Mouse (Mus musculus): ENCODE results near the gene Bahcc1. TPM values are rescaled to one million over a fixed set of nuclear protein-coding genes. Genes with fewer than 3 reads are reported as not detected.

Bahcc1 gene
- polyA plus RNA-seq, 1 experiment from 2014 or later: 14.8 TPM

GRCm38 (mm10) chr11:120219916-120220522 lies 12.7 kb upstream of the Bahcc1 start:
- H3K4me1 ChIP-seq (replicated peaks; ENCODE audit: control insufficient read depth, insufficient read depth, low read length): peaks cover 17% of the 10 kb centered on the region
- WGBS: 48% methylated on average over 9 of the region's 9 CpGs
- no peak overlapping the region for H3K9ac ChIP-seq (replicated peaks; ENCODE audit: low read depth, low read length)
- H3K27ac ChIP-seq (ENCODE audit: low read length): no peak overlapping the region
- no peaks in the 10 kb centered on the region for H3K9me3 ChIP-seq (ENCODE audit: control insufficient read depth, low read length)
- no peaks in the 10 kb centered on the region for H3K27me3 ChIP-seq (replicated peaks; ENCODE audit: control insufficient read depth, insufficient read depth, low read length)
- no peaks in the 10 kb centered on the region for H3K36me3 ChIP-seq (ENCODE audit: control insufficient read depth, insufficient read depth)
- H3K4me3 ChIP-seq (replicated peaks; ENCODE audit: low read length): no peak overlapping the region
- H3K4me2 ChIP-seq (ENCODE audit: low read length): no peak overlapping the region
- no peak for ATAC-seq

- Histone ChIP-seq H3K9ac (replicated peaks; ENCODE audit: low read depth, low read length) (no peak overlapping the region), H3K36me3 (ENCODE audit: control insufficient read depth, insufficient read depth) (no peaks in the 10 kb centered on the region), H3K4me2 (ENCODE audit: low read length) (no peak overlapping the region), H3K4me1 (replicated peaks; ENCODE audit: control insufficient read depth, insufficient read depth, low read length) (peaks cover 29% of the 10 kb centered on the region), H3K27ac (ENCODE audit: low read length) (no peak overlapping the region), H3K27me3 (replicated peaks; ENCODE audit: control insufficient read depth, insufficient read depth, low read length) (no peaks in the 10 kb centered on the region), H3K4me3 (replicated peaks; ENCODE audit: low read length) (no peak overlapping the region), H3K9me3 (ENCODE audit: control insufficient read depth, low read length) (no peaks in the 10 kb centered on the region)
- WGBS: 63% methylated on average over 12 of the region's 12 CpGs
- ATAC-seq: no peak
Observed at GRCm38 (mm10) chr11:120220963-120221827, 11.6 kb upstream of the Bahcc1 start.

- H3K9me3 ChIP-seq (ENCODE audit: control insufficient read depth, low read length): no peaks in the 10 kb centered on the region
- no peaks in the 10 kb centered on the region for H3K36me3 ChIP-seq (ENCODE audit: control insufficient read depth, insufficient read depth)
- WGBS: 92% methylated on average over 6 of the region's 6 CpGs
- H3K4me3 ChIP-seq (replicated peaks; ENCODE audit: low read length): no peak overlapping the region
- no peak overlapping the region for H3K9ac ChIP-seq (replicated peaks; ENCODE audit: low read depth, low read length)
- no peak overlapping the region for H3K27ac ChIP-seq (ENCODE audit: low read length)
- ATAC-seq: no peak
- no peak overlapping the region for H3K4me2 ChIP-seq (ENCODE audit: low read length)
- H3K27me3 ChIP-seq (replicated peaks; ENCODE audit: control insufficient read depth, insufficient read depth, low read length): no peaks in the 10 kb centered on the region
- H3K4me1 ChIP-seq (replicated peaks; ENCODE audit: control insufficient read depth, insufficient read depth, low read length): peaks cover 32% of the 10 kb centered on the region
Observed at GRCm38 (mm10) chr11:120222425-120223104, 10.2 kb upstream of the Bahcc1 start.

GRCm38 (mm10) chr11:120223586-120224487 lies 8.9 kb upstream of the Bahcc1 start:
- no peaks in the 10 kb centered on the region for H3K36me3 ChIP-seq (ENCODE audit: control insufficient read depth, insufficient read depth)
- peaks cover 44% of the 10 kb centered on the region for H3K4me1 ChIP-seq (replicated peaks; ENCODE audit: control insufficient read depth, insufficient read depth, low read length)
- H3K4me2 ChIP-seq (ENCODE audit: low read length): no peak overlapping the region
- no peak overlapping the region for H3K4me3 ChIP-seq (replicated peaks; ENCODE audit: low read length)
- no peaks in the 10 kb centered on the region for H3K9me3 ChIP-seq (ENCODE audit: control insufficient read depth, low read length)
- H3K27ac ChIP-seq (ENCODE audit: low read length): no peak overlapping the region
- ATAC-seq: peak; percentile 39
- no peak overlapping the region for H3K9ac ChIP-seq (replicated peaks; ENCODE audit: low read depth, low read length)
- 49% methylated on average over 19 of the region's 19 CpGs for WGBS
- no peaks in the 10 kb centered on the region for H3K27me3 ChIP-seq (replicated peaks; ENCODE audit: control insufficient read depth, insufficient read depth, low read length)

- peak overlapping the region; percentile 2 for H3K9ac ChIP-seq (replicated peaks; ENCODE audit: low read depth, low read length)
- no peak for ATAC-seq
- peak overlapping the region; percentile 17; the same call in 1 of the 2 replicates for H3K4me3 ChIP-seq (replicated peaks; ENCODE audit: low read length)
- H3K4me2 ChIP-seq (ENCODE audit: low read length): peak overlapping the region; percentile 14
- H3K27me3 ChIP-seq (replicated peaks; ENCODE audit: control insufficient read depth, insufficient read depth, low read length): no peaks in the 10 kb centered on the region
- H3K4me1 ChIP-seq (replicated peaks; ENCODE audit: control insufficient read depth, insufficient read depth, low read length): peaks cover 52% of the 10 kb centered on the region
- H3K27ac ChIP-seq (ENCODE audit: low read length): no peak overlapping the region
- H3K36me3 ChIP-seq (ENCODE audit: control insufficient read depth, insufficient read depth): no peaks in the 10 kb centered on the region
- 40% methylated on average over 11 of the region's 11 CpGs for WGBS
- no peaks in the 10 kb centered on the region for H3K9me3 ChIP-seq (ENCODE audit: control insufficient read depth, low read length)
Observed at GRCm38 (mm10) chr11:120224488-120225255, 8.1 kb upstream of the Bahcc1 start.

GRCm38 (mm10) chr11:120225256-120226195 lies 7.2 kb upstream of the Bahcc1 start:
- H3K9me3 ChIP-seq (ENCODE audit: control insufficient read depth, low read length): no peaks in the 10 kb centered on the region
- no peak for ATAC-seq
- 25% methylated on average over 36 of the region's 36 CpGs for WGBS
- peak overlapping the region; percentile 14 for H3K4me2 ChIP-seq (ENCODE audit: low read length)
- H3K4me1 ChIP-seq (replicated peaks; ENCODE audit: control insufficient read depth, insufficient read depth, low read length): peaks cover 56% of the 10 kb centered on the region
- peak overlapping the region; percentile 7 for H3K9ac ChIP-seq (replicated peaks; ENCODE audit: low read depth, low read length)
- H3K27me3 ChIP-seq (replicated peaks; ENCODE audit: control insufficient read depth, insufficient read depth, low read length): no peaks in the 10 kb centered on the region
- peak overlapping the region; percentile 17; the same call in 1 of the 2 replicates for H3K4me3 ChIP-seq (replicated peaks; ENCODE audit: low read length)
- H3K27ac ChIP-seq (ENCODE audit: low read length): no peak overlapping the region
- no peaks in the 10 kb centered on the region for H3K36me3 ChIP-seq (ENCODE audit: control insufficient read depth, insufficient read depth)

- Histone ChIP-seq H3K4me2 (ENCODE audit: low read length) (no peak overlapping the region), H3K9ac (replicated peaks; ENCODE audit: low read depth, low read length) (no peak overlapping the region), H3K27ac (ENCODE audit: low read length) (0 out of 2 replicates have a peak overlapping the region, but pooled peaks have one; percentile 6), H3K27me3 (replicated peaks; ENCODE audit: control insufficient read depth, insufficient read depth, low read length) (no peaks in the 10 kb centered on the region), H3K9me3 (ENCODE audit: control insufficient read depth, low read length) (no peaks in the 10 kb centered on the region), H3K4me1 (replicated peaks; ENCODE audit: control insufficient read depth, insufficient read depth, low read length) (peaks cover 56% of the 10 kb centered on the region), H3K36me3 (ENCODE audit: control insufficient read depth, insufficient read depth) (no peaks in the 10 kb centered on the region), H3K4me3 (replicated peaks; ENCODE audit: low read length) (no peak overlapping the region)
- 69% methylated on average over 12 of the region's 12 CpGs for WGBS
- no peak for ATAC-seq
Observed at GRCm38 (mm10) chr11:120226421-120227280, 6.1 kb upstream of the Bahcc1 start.

Measured in forebrain, embryonic 16.5 days (tissue).